Mouse (Mus musculus) skeletal muscle tissue, postnatal 0 days (tissue): ENCODE data around the gene Gm21366. TPM values are rescaled to one million over a fixed set of nuclear protein-coding genes. Genes with fewer than 3 reads are reported as not detected.

ENCODE experiments used
- polyA plus RNA-seq: library from polyadenylated mRNA; unstranded; fragments of >200 nt; fragmentation: Nextera tagmentation; extraction: Ambion mirVana; gene quantifications from 2 replicates; pipeline ENCODE4 v1.2.1, GENCODE M21; 2015

Gene Gm21366
- not detected in 2 replicates for polyA plus RNA-seq

DNA sequence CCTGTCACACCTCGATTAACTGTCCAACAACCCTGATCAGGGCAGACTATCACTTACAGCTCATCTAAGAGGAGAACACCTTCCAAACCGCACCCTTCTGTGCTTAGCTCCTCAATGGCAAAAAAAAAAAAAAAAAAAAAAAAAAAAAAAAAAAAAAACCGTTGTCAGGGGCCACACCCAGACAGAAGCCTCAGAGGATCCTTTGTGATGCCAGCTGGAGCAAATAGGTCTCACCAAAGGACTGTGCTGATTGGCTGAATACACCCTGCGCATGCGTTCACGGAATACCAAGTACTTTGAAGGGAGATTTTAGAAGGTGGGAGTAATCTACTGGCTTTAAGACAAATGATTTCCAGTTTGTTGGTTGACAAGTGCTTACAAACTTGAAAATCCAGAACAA, at the start of gene Gm21366:
TSS of gene Gm21366 (minus strand) at position 101 of the 400 bp plus-strand sequence.

